Mouse (Mus musculus): ENCODE results near the gene Apof. TPM values are rescaled to one million over a fixed set of nuclear protein-coding genes. Genes with fewer than 3 reads are reported as not detected.

Apof gene
- total and polyA plus RNA-seq, 3 experiments: 0.66 to 1.3 (median 0.99) TPM

DNA sequence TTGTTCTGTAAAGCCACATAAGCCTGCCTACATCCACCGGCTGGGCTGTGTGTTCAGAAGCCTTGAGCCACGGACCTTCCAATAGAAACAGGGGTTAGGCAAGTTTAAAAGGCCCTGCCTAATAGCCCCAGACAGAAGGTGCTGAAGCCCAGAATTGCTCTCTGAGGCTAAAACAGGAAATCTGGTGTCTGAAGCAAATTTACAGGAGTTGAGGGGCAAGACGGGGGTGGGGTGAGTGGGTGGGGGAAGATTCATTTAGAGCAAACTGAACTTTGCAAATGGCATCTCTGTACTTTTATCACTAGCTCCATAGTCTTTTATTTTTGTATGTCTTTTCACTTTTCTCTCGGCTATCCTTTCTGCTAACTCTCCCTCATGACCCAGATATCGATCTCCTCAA lies 37.3 kb upstream of the Apof start:
- dilution Hi-C loops (cut with MboI; ENCODE audit: extremely low pct_ligation_motif_present, extremely low pct_unique_long_range_greater_than_20kb, low sequenced_read_pairs): no loop called here
- in situ Hi-C loops (cut with MboI; ENCODE audit: low pct_ligation_motif_present, low pct_unique_long_range_greater_than_20kb, low sequenced_read_pairs): no loop called here
- peak; percentile 35 for DNase-seq (ENCODE audit: extremely low read depth)

DNA sequence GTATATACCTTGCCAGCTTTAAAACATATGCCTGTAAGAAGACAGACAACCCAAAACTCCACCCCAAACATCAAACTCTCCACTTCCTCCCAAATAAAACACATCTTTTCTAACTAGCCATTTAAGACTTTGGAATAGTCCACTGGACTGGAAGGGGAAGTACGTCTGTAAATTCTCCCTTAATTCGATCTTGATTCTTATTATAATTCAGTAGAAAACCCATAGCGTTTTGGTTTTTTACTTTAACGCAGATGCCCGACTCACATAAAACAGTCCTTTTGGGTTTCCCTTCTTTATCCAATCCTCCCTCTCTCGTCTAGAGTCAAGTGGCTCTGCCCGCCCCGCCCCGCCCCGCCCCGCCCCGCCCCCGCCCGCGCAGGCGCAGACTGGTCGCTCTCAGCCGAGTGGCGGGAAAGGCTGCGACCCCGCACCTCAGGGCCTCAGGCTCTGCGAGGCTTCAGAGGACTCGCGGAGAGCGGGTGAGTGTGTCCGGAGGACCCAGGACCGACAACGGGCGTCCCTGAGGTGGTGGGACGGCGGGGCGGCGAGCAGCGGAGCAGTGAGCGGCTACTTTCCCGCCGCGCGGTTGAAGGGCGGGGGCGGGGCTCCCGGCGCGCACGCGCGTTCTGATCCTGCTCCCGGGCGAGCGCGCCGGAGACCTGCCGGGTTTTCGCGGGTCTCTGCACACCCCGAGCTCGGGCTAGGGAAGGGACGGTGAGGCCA lies 36.6 kb upstream of the Apof start, which contains the start of gene Timeless:
TSS of gene Timeless (plus strand) at position 369 of the 723 bp plus-strand sequence.
- DNase-seq (ENCODE audit: extremely low read depth): peak; percentile 67
- H3K27me3 ChIP-seq (replicated peaks): no peaks in the 10 kb centered on the region
- peak within 1 kb of the TSS; percentile 91 for H3K27ac ChIP-seq (ENCODE audit: insufficient read depth, low read depth)
- H3K4me2 ChIP-seq (ENCODE audit: insufficient read depth, low read depth, poor library complexity, severe bottlenecking): peak within 1 kb of the TSS; percentile 87
- H3K9me3 ChIP-seq (replicated peaks; ENCODE audit: low read length): no peaks in the 10 kb centered on the region
- peaks cover 2 to 28% of the 10 kb centered on the region in 2 experiments; a peak in 2 of 4 replicates for H3K4me1 ChIP-seq (ENCODE audit: control insufficient read depth in 1 of 2, insufficient read depth in 2 of 2)
- H3K4me3 ChIP-seq (replicated peaks in 1 of 3; ENCODE audit: low read depth in 2 of 3, low read length in 2 of 3, poor library complexity in 1 of 3): peak within 1 kb of the TSS; percentile 72 to 99 (median 93)
- dilution Hi-C loops (cut with MboI; ENCODE audit: extremely low pct_ligation_motif_present, extremely low pct_unique_long_range_greater_than_20kb, low sequenced_read_pairs) (no loop called here), in situ Hi-C loops (cut with MboI; ENCODE audit: low pct_ligation_motif_present, low pct_unique_long_range_greater_than_20kb, low sequenced_read_pairs) (no loop called here)
- peaks cover 3 to 25% of the 10 kb centered on the region in 2 experiments for H3K36me3 ChIP-seq (replicated peaks in 1 of 2; ENCODE audit: control insufficient read depth in 1 of 2, insufficient read depth in 1 of 2, low read length in 1 of 2)
- peaks cover 17% of the 10 kb centered on the region for H3K79me2 ChIP-seq (replicated peaks; ENCODE audit: control insufficient read depth, extremely low read depth, insufficient read depth, poor library complexity, severe bottlenecking)
- peak within 1 kb of the TSS; percentile 100 for H3K9ac ChIP-seq (ENCODE audit: insufficient read depth, low read depth)
- TF ChIP-seq JUN (IDR thresholded peaks at IDR 0.05; ENCODE audit: insufficient read depth, low read depth, low read length) (no peak), UBTF (IDR thresholded peaks at IDR 0.05; ENCODE audit: low read depth, low read length) (0 out of 2 replicates have a peak, but pooled peaks have one; percentile 75), ZNF384 (IDR thresholded peaks at IDR 0.05; ENCODE audit: low read depth, low read length) (no peak), USF2 (conservative IDR thresholded peaks at IDR 0.05; ENCODE audit: low read depth, low read length) (no peak), E2F4 (IDR thresholded peaks at IDR 0.05; ENCODE audit: insufficient replicate concordance, low read depth, low read length) (peak; percentile 76; the same call in 1 of the 2 replicates), ZC3H11A (IDR thresholded peaks at IDR 0.05; ENCODE audit: low read depth, low read length) (no peak), JUND (conservative IDR thresholded peaks at IDR 0.05; ENCODE audit: low read depth, low read length) (0 out of 2 replicates have a peak, but pooled peaks have one; percentile 32), ELF1 (IDR thresholded peaks at IDR 0.05; ENCODE audit: low read depth, low read length) (no peak), TCF12 (IDR thresholded peaks at IDR 0.05; ENCODE audit: low read depth, low read length) (no peak; the same call in none of the 2 replicates), RCOR1 (conservative IDR thresholded peaks at IDR 0.05; ENCODE audit: low read depth, low read length) (no peak), MXI1 (IDR thresholded peaks at IDR 0.05; ENCODE audit: low read depth, low read length) (peak; percentile 68), TBP (conservative IDR thresholded peaks at IDR 0.05; ENCODE audit: low read depth, low read length) (peak; percentile 97), ZMIZ1 (IDR thresholded peaks at IDR 0.05; ENCODE audit: low read depth, low read length) (no peak; the same call in 1 of the 2 replicates), EP300 (IDR thresholded peaks at IDR 0.05; ENCODE audit: low read length) (no peak), KAT2A (IDR thresholded peaks at IDR 0.05; ENCODE audit: insufficient replicate concordance, low read length) (0 out of 2 replicates have a peak, but pooled peaks have one; percentile 43), NELFE (IDR thresholded peaks at IDR 0.05; ENCODE audit: low read depth, low read length) (peak; percentile 72), HCFC1 (IDR thresholded peaks at IDR 0.05; ENCODE audit: low read depth, low read length) (peak; percentile 61), ETS1 (conservative IDR thresholded peaks at IDR 0.05; ENCODE audit: low read depth, low read length) (no peak), BHLHE40 (IDR thresholded peaks at IDR 0.05; ENCODE audit: low read depth, low read length) (0 out of 2 replicates have a peak, but pooled peaks have one; percentile 4), CHD1 (IDR thresholded peaks at IDR 0.05; ENCODE audit: low read depth, low read length) (peak; percentile 99), MEF2A (IDR thresholded peaks at IDR 0.05; ENCODE audit: borderline replicate concordance, low read depth, low read length) (no peak), GABPA (IDR thresholded peaks at IDR 0.05; ENCODE audit: insufficient replicate concordance, low read depth, low read length) (no peak), PAX5 (IDR thresholded peaks at IDR 0.05; ENCODE audit: low read length) (no peak), CHD2 (IDR thresholded peaks at IDR 0.05; ENCODE audit: low read length) (no peak), POLR2AphosphoS2 (IDR thresholded peaks at IDR 0.05; ENCODE audit: low read depth, low read length) (no peak; the same call in 1 of the 2 replicates), MAFK (IDR thresholded peaks at IDR 0.05; ENCODE audit: insufficient replicate concordance, low read length) (no peak)

More for the DNA sequence above, 37.3 kb upstream of the Apof start:
- Histone ChIP-seq H3K36me3 (replicated peaks in 1 of 2; ENCODE audit: control insufficient read depth in 1 of 2, insufficient read depth in 1 of 2, low read length in 1 of 2) (peaks cover 3 to 22% of the 10 kb centered on the region in 2 experiments), H3K4me2 (ENCODE audit: insufficient read depth, low read depth, poor library complexity, severe bottlenecking) (peak overlapping the region; percentile 51), H3K9ac (ENCODE audit: insufficient read depth, low read depth) (peak overlapping the region; percentile 100), H3K4me3 (replicated peaks in 1 of 3; ENCODE audit: low read depth in 2 of 3, low read length in 2 of 3, poor library complexity in 1 of 3) (peak overlapping the region; percentile 28 to 83 (median 72)), H3K9me3 (replicated peaks; ENCODE audit: low read length) (no peaks in the 10 kb centered on the region), H3K4me1 (ENCODE audit: control insufficient read depth in 1 of 2, insufficient read depth in 2 of 2) (peaks cover 2 to 27% of the 10 kb centered on the region in 2 experiments; a peak in 2 of 4 replicates), H3K27me3 (replicated peaks) (no peaks in the 10 kb centered on the region), H3K27ac (ENCODE audit: insufficient read depth, low read depth) (no peak overlapping the region), H3K79me2 (replicated peaks; ENCODE audit: control insufficient read depth, extremely low read depth, insufficient read depth, poor library complexity, severe bottlenecking) (peaks cover 17% of the 10 kb centered on the region)
- no peak for TF ChIP-seq E2F4 (IDR thresholded peaks at IDR 0.05; ENCODE audit: insufficient replicate concordance, low read depth, low read length)
- TF ChIP-seq CHD2 (IDR thresholded peaks at IDR 0.05; ENCODE audit: low read length): no peak
- no peak for TF ChIP-seq MYC (IDR thresholded peaks at IDR 0.05; ENCODE audit: low read depth, low read length)
- no peak for TF ChIP-seq RAD21 (IDR thresholded peaks at IDR 0.05; ENCODE audit: low read depth, low read length)
- TF ChIP-seq EP300 (IDR thresholded peaks at IDR 0.05; ENCODE audit: low read length): no peak
- no peak for TF ChIP-seq KAT2A (IDR thresholded peaks at IDR 0.05; ENCODE audit: insufficient replicate concordance, low read length)
- TF ChIP-seq CHD1 (IDR thresholded peaks at IDR 0.05; ENCODE audit: low read depth, low read length): no peak
- TF ChIP-seq JUND (conservative IDR thresholded peaks at IDR 0.05; ENCODE audit: low read depth, low read length): no peak
- TF ChIP-seq RCOR1 (conservative IDR thresholded peaks at IDR 0.05; ENCODE audit: low read depth, low read length): no peak
- no peak for TF ChIP-seq ZKSCAN1 (IDR thresholded peaks at IDR 0.05; ENCODE audit: borderline replicate concordance, low read depth, low read length)
- no peak for TF ChIP-seq ZMIZ1 (IDR thresholded peaks at IDR 0.05; ENCODE audit: low read depth, low read length)
- no peak for TF ChIP-seq CTCF (conservative IDR thresholded peaks at IDR 0.05 in 1 of 2, IDR thresholded peaks at IDR 0.05 in 1 of 2; ENCODE audit: low read depth in 2 of 2, low read length in 2 of 2)
